Mouse (Mus musculus) CH12F3 (cell line): ENCODE results near the gene Hs1bp3.

Source experiments
- in situ Hi-C: fragments of 300-500 bp; cut with MboI; formaldehyde crosslinking; loops from 2 replicates; pipeline ENCODE4 v1.14.3; 2020; ENCODE audit warnings: low sequenced_read_pairs

Gene Hs1bp3

GRCm38 (mm10) chr12:8301011-8301814 is 12.0 kb upstream of the Hs1bp3 start:
- in situ Hi-C loops = loop anchor here (10.0 kb wide), 1 partner anchor 246 kb away; no protein-coding TSS in a partner anchor

GRCm38 (mm10) chr12:8301841-8302431 is 11.3 kb upstream of the Hs1bp3 start, which contains the start of gene Gdf7:
TSS of gene Gdf7 (minus strand) at chr12:8301954.
- in situ Hi-C loops = loop anchor here (10.0 kb wide), 1 partner anchor 247 kb away; no protein-coding TSS in a partner anchor

GRCm38 (mm10) chr12:8305258-8305657 is 8.0 kb upstream of the Hs1bp3 start:
- in situ Hi-C loops = loop anchor here (10.0 kb wide), 1 partner anchor 250 kb away; no protein-coding TSS in a partner anchor

- in situ Hi-C loops = loop anchor here (10.0 kb wide), 1 partner anchor 252 kb away; no protein-coding TSS in a partner anchor
Observed at GRCm38 (mm10) chr12:8306432-8306831, 6.8 kb upstream of the Hs1bp3 start.

- in situ Hi-C loops = loop anchor here (10.0 kb wide), 1 partner anchor 252 kb away; no protein-coding TSS in a partner anchor
Observed at GRCm38 (mm10) chr12:8306910-8307309, 6.3 kb upstream of the Hs1bp3 start.

- in situ Hi-C loops = no loop called here
Observed at GRCm38 (mm10) chr12:8310992-8311391, 2.2 kb upstream of the Hs1bp3 start.

GRCm38 (mm10) chr12:8312266-8312665 is 966 bp upstream of the Hs1bp3 start:
- in situ Hi-C loops = no loop called here

- in situ Hi-C loops = no loop called here
Observed at GRCm38 (mm10) chr12:8313773-8314172, 541 bp downstream of the Hs1bp3 start.

GRCm38 (mm10) chr12:8316541-8316940 is 3.3 kb downstream of the Hs1bp3 start:
- in situ Hi-C loops = no loop called here

GRCm38 (mm10) chr12:8320084-8320713 is 7.0 kb downstream of the Hs1bp3 start:
- in situ Hi-C loops = loop anchor here (5.0 kb wide), 1 partner anchor 187 kb away; no protein-coding TSS in a partner anchor

GRCm38 (mm10) chr12:8321506-8321905 is 8.3 kb downstream of the Hs1bp3 start:
- in situ Hi-C loops = loop anchor here (5.0 kb wide), 1 partner anchor 186 kb away; no protein-coding TSS in a partner anchor

- in situ Hi-C loops = loop anchor here (5.0 kb wide), 1 partner anchor 183 kb away; no protein-coding TSS in a partner anchor
Observed at GRCm38 (mm10) chr12:8324086-8324485, 10.9 kb downstream of the Hs1bp3 start.

- in situ Hi-C loops = loop anchor here (25.0 kb wide), 1 partner anchor 687 kb away; no protein-coding TSS in a partner anchor
Observed at GRCm38 (mm10) chr12:8325245-8325942, 12.2 kb downstream of the Hs1bp3 start.

GRCm38 (mm10) chr12:8325943-8326522 is 12.8 kb downstream of the Hs1bp3 start:
- in situ Hi-C loops = loop anchor here (25.0 kb wide), 1 partner anchor 686 kb away; no protein-coding TSS in a partner anchor

GRCm38 (mm10) chr12:8326825-8327674 is 13.8 kb downstream of the Hs1bp3 start:
- in situ Hi-C loops = loop anchor here (25.0 kb wide), 1 partner anchor 685 kb away; no protein-coding TSS in a partner anchor

- in situ Hi-C loops = loop anchor here (25.0 kb wide), 1 partner anchor 685 kb away; no protein-coding TSS in a partner anchor
Observed at GRCm38 (mm10) chr12:8327675-8328053, 14.4 kb downstream of the Hs1bp3 start.

- in situ Hi-C loops = loop anchor here (25.0 kb wide), 1 partner anchor 683 kb away; no protein-coding TSS in a partner anchor
Observed at GRCm38 (mm10) chr12:8329236-8329635, 16.0 kb downstream of the Hs1bp3 start.

GRCm38 (mm10) chr12:8331489-8332173 is 18.4 kb downstream of the Hs1bp3 start:
- in situ Hi-C loops = loop anchor here (25.0 kb wide), 1 partner anchor 681 kb away; no protein-coding TSS in a partner anchor
